Mouse (Mus musculus) kidney, adult 2 months (tissue): ENCODE measurements at regions not wholly inside any gene's neighbourhood (a gene's known extent, or its start where the extent isn't known, plus 50 kb on each side); places are given as distances from the start of the nearest gene placed in this dataset.

ENCODE experiments used
- CTCF ChIP-seq: fragments of 200-500 bp; conservative IDR thresholded peaks from 2 replicates; pipeline ENCODE4 v1.5.1; 2011; ENCODE audit warnings: low read depth, mild to moderate bottlenecking, control low read depth, low read length, moderate library complexity, mixed read lengths; ENCODE audit not compliant: insufficient read depth, insufficient read length
- POLR2A ChIP-seq: fragments of 200-500 bp; IDR thresholded peaks from one replicate; pipeline ENCODE4 v1.6.1; 2011; ENCODE audit warnings: low read depth, low read length, control low read depth

DNA sequence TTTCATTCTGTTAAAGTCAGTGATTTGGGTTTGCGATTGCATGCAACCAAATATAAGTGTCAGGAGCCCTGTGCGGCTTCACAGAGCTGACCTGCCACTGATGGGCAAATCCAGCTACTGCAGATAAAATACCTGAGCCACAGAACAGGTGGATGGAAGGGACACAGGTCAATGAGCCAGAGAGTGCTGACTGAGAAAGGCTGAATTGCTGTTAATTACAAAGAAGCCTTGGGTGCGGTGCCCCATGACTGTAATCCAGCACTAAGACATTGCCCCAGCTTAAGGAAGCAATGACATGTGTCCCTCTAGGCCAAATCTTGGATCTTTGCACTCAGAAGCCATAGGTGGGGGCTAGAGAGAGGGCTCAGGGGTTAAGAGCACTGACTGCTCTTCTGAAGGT is 401.7 kb downstream of the Med13l start:
- no peak for TF ChIP-seq CTCF
- no peak for TF ChIP-seq POLR2A
